Mouse (Mus musculus) regulatory T cell (primary cell): ENCODE measurements around the gene Syt14.

Experiments
- in situ Hi-C: fragments of 300-600 bp; cut with MboI, MseI; formaldehyde crosslinking; loops from one replicate; pipeline ENCODE4 v1.15.1; 2025; ENCODE audit warnings: high pct_unique_total_duplicates

Syt14 gene

GRCm38 (mm10) chr1:192864440-192864839, 171.1 kb downstream of the Syt14 start:
- in situ Hi-C loops: no loop called here

GRCm38 (mm10) chr1:192861305-192861960, 174.1 kb downstream of the Syt14 start:
- in situ Hi-C loops: no loop called here

GRCm38 (mm10) chr1:192860273-192860672, 175.3 kb downstream of the Syt14 start:
- in situ Hi-C loops: no loop called here

- in situ Hi-C loops: no loop called here
These were observed 178.0 kb downstream of the Syt14 start for GRCm38 (mm10) chr1:192857582-192857981.

GRCm38 (mm10) chr1:192856931-192857330, 178.6 kb downstream of the Syt14 start:
- in situ Hi-C loops: no loop called here

GRCm38 (mm10) chr1:192856411-192856810, 179.2 kb downstream of the Syt14 start:
- in situ Hi-C loops: no loop called here

GRCm38 (mm10) chr1:192855474-192856230, 179.9 kb downstream of the Syt14 start, which contains the start of gene Sertad4:
Gene Sertad4, minus strand, starts transcription at chr1:192855756.
- in situ Hi-C loops: no loop called here

GRCm38 (mm10) chr1:192854819-192855271, 180.7 kb downstream of the Syt14 start:
- in situ Hi-C loops: no loop called here

GRCm38 (mm10) chr1:192853988-192854818, 181.4 kb downstream of the Syt14 start:
- in situ Hi-C loops: no loop called here

- in situ Hi-C loops: no loop called here
These were observed 182.1 kb downstream of the Syt14 start for GRCm38 (mm10) chr1:192853429-192853828.

GRCm38 (mm10) chr1:192852047-192852446, 183.5 kb downstream of the Syt14 start:
- in situ Hi-C loops: no loop called here

GRCm38 (mm10) chr1:192851640-192852039, 183.9 kb downstream of the Syt14 start:
- in situ Hi-C loops: no loop called here

GRCm38 (mm10) chr1:192851126-192851525, 184.4 kb downstream of the Syt14 start:
- in situ Hi-C loops: no loop called here

GRCm38 (mm10) chr1:192849616-192850015, 186.0 kb downstream of the Syt14 start:
- in situ Hi-C loops: no loop called here

- in situ Hi-C loops: no loop called here
These were observed 188.3 kb downstream of the Syt14 start for GRCm38 (mm10) chr1:192847254-192847653.
